Mouse (Mus musculus) spleen, adult 12 weeks (tissue): ENCODE measurements around the gene Gm12166.

Experiments used
- DNase-seq: peaks from one replicate; pipeline ENCODE4 v3.0.0; 2022; ENCODE audit warnings: low spot score

Gm12166 gene

GRCm38 (mm10) chr11:46073061-46073849 lies 21.1 kb upstream of the Gm12166 start:
- DNase-seq = no peak

- no peak for DNase-seq
Measured at GRCm38 (mm10) chr11:46072466-46073060, 20.4 kb upstream of the Gm12166 start.

- no peak for DNase-seq
Measured at GRCm38 (mm10) chr11:46070789-46071188, 18.7 kb upstream of the Gm12166 start.

- no peak for DNase-seq
Measured at GRCm38 (mm10) chr11:46070161-46070560, 18.0 kb upstream of the Gm12166 start.

- no peak for DNase-seq
Measured at GRCm38 (mm10) chr11:46069408-46070003, 17.4 kb upstream of the Gm12166 start.

- DNase-seq = no peak
Measured at GRCm38 (mm10) chr11:46068756-46069407, 16.8 kb upstream of the Gm12166 start.

- DNase-seq = no peak
Measured at GRCm38 (mm10) chr11:46067371-46068060, 15.4 kb upstream of the Gm12166 start.

- no peak for DNase-seq
Measured at GRCm38 (mm10) chr11:46065201-46066011, 13.3 kb upstream of the Gm12166 start.

GRCm38 (mm10) chr11:46064767-46065166 lies 12.6 kb upstream of the Gm12166 start:
- no peak for DNase-seq

- DNase-seq = no peak
Measured at GRCm38 (mm10) chr11:46062993-46063731, 11.0 kb upstream of the Gm12166 start.

GRCm38 (mm10) chr11:46062569-46062968 lies 10.4 kb upstream of the Gm12166 start:
- no peak for DNase-seq

GRCm38 (mm10) chr11:46061776-46062445 lies 9.8 kb upstream of the Gm12166 start:
- DNase-seq = no peak

- no peak for DNase-seq
Measured at GRCm38 (mm10) chr11:46060651-46061020, 8.5 kb upstream of the Gm12166 start.

GRCm38 (mm10) chr11:46059887-46060650 lies 7.9 kb upstream of the Gm12166 start:
- no peak for DNase-seq

- DNase-seq = no peak
Measured at GRCm38 (mm10) chr11:46058916-46059315, 6.8 kb upstream of the Gm12166 start.

GRCm38 (mm10) chr11:46058011-46058410 lies 5.9 kb upstream of the Gm12166 start:
- no peak for DNase-seq

GRCm38 (mm10) chr11:46056770-46057411 lies 4.8 kb upstream of the Gm12166 start:
- DNase-seq = no peak

- DNase-seq = no peak
Measured at GRCm38 (mm10) chr11:46055896-46056769, 4.0 kb upstream of the Gm12166 start, which contains the start of gene Adam19. Gene Adam19 (plus strand): TSS chr11:46055992.
